Mouse (Mus musculus) spleen, postnatal 36 days (tissue): ENCODE data around the gene Nphp3.

Experiments used
- DNase-seq, 2 experiments: peaks; one replicate each; pipeline ENCODE4 v3.0.0; 2022; ENCODE audit warnings: low spot score in 2 of 2, mixed read lengths in 1 of 2

Gene Nphp3

GRCm38 (mm10) chr9:104063244-104063961, 61.1 kb downstream of the Nphp3 start, which contains the start of gene Acad11:
Gene Acad11, plus strand, starts transcription at chr9:104063377.
- peak; percentile 76 to 78 for DNase-seq

GRCm38 (mm10) chr9:104064571-104064970, 62.2 kb downstream of the Nphp3 start:
- DNase-seq, result no peak

- no peak for DNase-seq
Measured at GRCm38 (mm10) chr9:104070241-104070640, 67.9 kb downstream of the Nphp3 start.

GRCm38 (mm10) chr9:104070863-104071604, 68.7 kb downstream of the Nphp3 start:
- DNase-seq, result no peak

GRCm38 (mm10) chr9:104075808-104076207, 73.5 kb downstream of the Nphp3 start:
- no peak for DNase-seq

- DNase-seq, result no peak
Measured at GRCm38 (mm10) chr9:104078780-104079179, 76.4 kb downstream of the Nphp3 start.

GRCm38 (mm10) chr9:104079379-104079778, 77.0 kb downstream of the Nphp3 start:
- DNase-seq, result peak; percentile 32

- DNase-seq, result no peak
Measured at GRCm38 (mm10) chr9:104080038-104080437, 77.7 kb downstream of the Nphp3 start.

GRCm38 (mm10) chr9:104085730-104086429, 83.5 kb downstream of the Nphp3 start:
- no peak for DNase-seq

GRCm38 (mm10) chr9:104088555-104088954, 86.2 kb downstream of the Nphp3 start:
- DNase-seq, result no peak

GRCm38 (mm10) chr9:104092945-104093344, 90.6 kb downstream of the Nphp3 start:
- no peak for DNase-seq
